Mouse (Mus musculus) heart, embryonic 11.5 days (tissue): Measurements from ENCODE around the gene 4933430I17Rik. TPM values are rescaled to one million over a fixed set of nuclear protein-coding genes. Genes with fewer than 3 reads are reported as not detected.

Experiments used
- ATAC-seq: fragments of 200-750 bp; cut with Nextera tagmentation; replicated peaks from 2 replicates; pipeline ENCODE4 v1.8.0; 2017; ENCODE audit warnings: moderate library complexity; ENCODE audit not compliant: insufficient number of reproducible peaks, low FRiP score, low TSS enrichment
- H3K27ac ChIP-seq: fragments of 300-500 bp; sonication (generic); 2 replicates; pipeline ENCODE4 v1.5.1; 2014; ENCODE audit warnings: mild to moderate bottlenecking, low read depth, low read length
- H3K27me3 ChIP-seq: fragments of 300-500 bp; sonication (generic); 2 replicates; pipeline ENCODE4 v1.6.1; 2014; ENCODE audit warnings: mild to moderate bottlenecking, low read length, mixed read lengths; ENCODE audit not compliant: control insufficient read depth, insufficient read depth
- H3K36me3 ChIP-seq: fragments of 300-500 bp; sonication (generic); 2 replicates; pipeline ENCODE4 v1.6.1; 2014; ENCODE audit warnings: mild to moderate bottlenecking, low read length, moderate library complexity, mixed read lengths; ENCODE audit not compliant: control insufficient read depth, insufficient read depth
- H3K4me1 ChIP-seq: fragments of 300-500 bp; sonication (generic); 2 replicates; pipeline ENCODE4 v1.6.1; 2014; ENCODE audit warnings: low read length; ENCODE audit not compliant: control insufficient read depth, insufficient read depth
- H3K4me2 ChIP-seq: fragments of 300-500 bp; sonication (generic); 2 replicates; pipeline ENCODE4 v1.6.1; 2014; ENCODE audit warnings: mild to moderate bottlenecking, moderate library complexity
- H3K4me3 ChIP-seq: fragments of 300-500 bp; sonication (generic); 2 replicates; pipeline ENCODE4 v1.5.1; 2014; ENCODE audit warnings: low read depth, low read length
- H3K9ac ChIP-seq: fragments of 300-500 bp; sonication (generic); 2 replicates; pipeline ENCODE4 v1.6.1; 2014; ENCODE audit warnings: mild to moderate bottlenecking, low read depth, low read length, moderate library complexity
- H3K9me3 ChIP-seq: fragments of 300-500 bp; sonication (generic); replicated peaks from 2 replicates; pipeline ENCODE4 v1.6.1; 2016; ENCODE audit warnings: low read length; ENCODE audit not compliant: control insufficient read depth
- WGBS: fragments of 180-500 bp; shearing (Covaris S2); extraction: QIAGEN DNeasy Blood & Tissue Kit; methylation state at CpG from one replicate; pipeline ENCODE4 v1.1.7; 2014; ENCODE audit not compliant: insufficient replicate concordance; 5-methylcytosine and 5-hydroxymethylcytosine counted together
- polyA plus RNA-seq: library from polyadenylated mRNA; unstranded; fragments of >200 nt; fragmentation: Nextera tagmentation; extraction: Ambion mirVana; gene quantifications from 2 replicates; pipeline ENCODE4 v1.2.1, GENCODE M21; 2014

4933430I17Rik gene
- polyA plus RNA-seq, 1 experiment from 2014 or later, result 0.34 TPM

- peak overlapping the region; percentile 88 for H3K27ac ChIP-seq
- peaks cover 29% of the 10 kb centered on the region for H3K4me1 ChIP-seq
- peak overlapping the region; percentile 86 for H3K9ac ChIP-seq
- H3K9me3 ChIP-seq, result no peaks in the 10 kb centered on the region
- no peaks in the 10 kb centered on the region; the same call in 1 of the 2 replicates for H3K36me3 ChIP-seq
- no peaks in the 10 kb centered on the region for H3K27me3 ChIP-seq
- peak overlapping the region; percentile 57 for H3K4me3 ChIP-seq
- WGBS, result 46% methylated on average over 13 of the region's 13 CpGs
- peak overlapping the region; percentile 68 for H3K4me2 ChIP-seq
- ATAC-seq, result no peak
Observed at GRCm38 (mm10) chr4:62518416-62519121, 6.6 kb upstream of the 4933430I17Rik start.

- no peaks in the 10 kb centered on the region for H3K36me3 ChIP-seq
- ATAC-seq, result peak; percentile 33
- no peaks in the 10 kb centered on the region for H3K27me3 ChIP-seq
- H3K4me1 ChIP-seq, result peaks cover 34% of the 10 kb centered on the region
- WGBS, result 3% methylated on average over 26 of the region's 26 CpGs
- no peaks in the 10 kb centered on the region for H3K9me3 ChIP-seq
- H3K4me2 ChIP-seq, result peak overlapping the region; percentile 68
- peak overlapping the region; percentile 88 for H3K27ac ChIP-seq
- peak overlapping the region; percentile 57 for H3K4me3 ChIP-seq
- peak overlapping the region; percentile 86 for H3K9ac ChIP-seq
Observed at GRCm38 (mm10) chr4:62519122-62519848, 5.9 kb upstream of the 4933430I17Rik start.

GRCm38 (mm10) chr4:62519849-62520233 lies 5.3 kb upstream of the 4933430I17Rik start, which contains the start of gene Alad:
Alad (minus strand) TSS chr4:62519918.
- Histone ChIP-seq H3K4me1 (peaks cover 37% of the 10 kb centered on the region), H3K4me2 (peak within 1 kb of the TSS; percentile 68)
- ATAC-seq, result peak; percentile 79

GRCm38 (mm10) chr4:62520892-62521400 lies 4.2 kb upstream of the 4933430I17Rik start:
- no peak overlapping the region for H3K9ac ChIP-seq
- H3K4me1 ChIP-seq, result peaks cover 27% of the 10 kb centered on the region
- H3K36me3 ChIP-seq, result no peaks in the 10 kb centered on the region
- no peaks in the 10 kb centered on the region for H3K27me3 ChIP-seq
- no peak overlapping the region for H3K4me2 ChIP-seq
- no peaks in the 10 kb centered on the region for H3K9me3 ChIP-seq
- H3K27ac ChIP-seq, result no peak overlapping the region
- WGBS, result 85% methylated on average over 2 of the region's 2 CpGs
- H3K4me3 ChIP-seq, result no peak overlapping the region
- ATAC-seq, result no peak

More at GRCm38 (mm10) chr4:62519849-62520233, 5.3 kb upstream of the 4933430I17Rik start, which contains the start of gene Alad:
- Histone ChIP-seq H3K4me3 (peak within 1 kb of the TSS; percentile 57), H3K27ac (peak within 1 kb of the TSS; percentile 88), H3K36me3 (no peaks in the 10 kb centered on the region), H3K9me3 (no peaks in the 10 kb centered on the region), H3K27me3 (no peaks in the 10 kb centered on the region), H3K9ac (peak within 1 kb of the TSS; percentile 86)
- under 1% methylated on average over 37 of the region's 37 CpGs for WGBS

GRCm38 (mm10) chr4:62525489-62525811 lies 281 bp downstream of the 4933430I17Rik start:
- 2% methylated on average over 10 of the region's 10 CpGs for WGBS
- peak overlapping the region; percentile 94; the same call in 1 of the 2 replicates for H3K9ac ChIP-seq

GRCm38 (mm10) chr4:62526256-62526655 lies 1.1 kb downstream of the 4933430I17Rik start:
- no peaks in the 10 kb centered on the region for H3K36me3 ChIP-seq
- no peak overlapping the region for H3K4me3 ChIP-seq
- WGBS, result 58% methylated on average over 2 of the region's 2 CpGs
- H3K4me2 ChIP-seq, result no peak overlapping the region
- H3K9ac ChIP-seq, result no peak overlapping the region
- H3K27me3 ChIP-seq, result no peaks in the 10 kb centered on the region
- no peak for ATAC-seq
- no peaks in the 10 kb centered on the region for H3K9me3 ChIP-seq
- peaks cover 11% of the 10 kb centered on the region for H3K4me1 ChIP-seq
- H3K27ac ChIP-seq, result no peak overlapping the region

More at GRCm38 (mm10) chr4:62525489-62525811, 281 bp downstream of the 4933430I17Rik start:
- no peak for ATAC-seq
- Histone ChIP-seq H3K4me3 (peak overlapping the region; percentile 67), H3K27ac (no peak overlapping the region), H3K4me1 (peaks cover 8% of the 10 kb centered on the region), H3K27me3 (no peaks in the 10 kb centered on the region), H3K4me2 (peak overlapping the region; percentile 93), H3K36me3 (no peaks in the 10 kb centered on the region), H3K9me3 (no peaks in the 10 kb centered on the region)

- H3K4me3 ChIP-seq, result no peak overlapping the region
- no peak overlapping the region for H3K4me2 ChIP-seq
- no peaks in the 10 kb centered on the region for H3K36me3 ChIP-seq
- peaks cover 11% of the 10 kb centered on the region for H3K4me1 ChIP-seq
- H3K9me3 ChIP-seq, result no peaks in the 10 kb centered on the region
- H3K9ac ChIP-seq, result no peak overlapping the region
- 83% methylated on average over 4 of the region's 4 CpGs for WGBS
- no peaks in the 10 kb centered on the region for H3K27me3 ChIP-seq
- no peak overlapping the region for H3K27ac ChIP-seq
- ATAC-seq, result no peak
Observed at GRCm38 (mm10) chr4:62527655-62528054, 2.5 kb downstream of the 4933430I17Rik start.

GRCm38 (mm10) chr4:62533729-62534128 lies 8.6 kb downstream of the 4933430I17Rik start:
- ATAC-seq, result no peak
- Histone ChIP-seq H3K9ac (no peak overlapping the region), H3K27ac (no peak overlapping the region), H3K4me3 (no peak overlapping the region), H3K36me3 (no peaks in the 10 kb centered on the region), H3K4me1 (peaks cover 3% of the 10 kb centered on the region; the same call in 1 of the 2 replicates), H3K9me3 (no peaks in the 10 kb centered on the region), H3K4me2 (no peak overlapping the region), H3K27me3 (no peaks in the 10 kb centered on the region)
- WGBS, result 58% methylated on average over 6 of the region's 6 CpGs
